Mouse (Mus musculus) lung, adult 2 months (tissue): ENCODE data around the gene Mrps23.

ENCODE experiments used
- CTCF ChIP-seq: fragments of 200-500 bp; IDR thresholded peaks from 2 replicates; pipeline ENCODE4 v1.5.1; 2011; ENCODE audit warnings: mild to moderate bottlenecking, low read length, control low read depth; ENCODE audit not compliant: insufficient read depth
- POLR2A ChIP-seq: fragments of 200-500 bp; IDR thresholded peaks from 2 replicates; pipeline ENCODE4 v1.6.1; 2011; ENCODE audit warnings: low read depth, mild to moderate bottlenecking, control low read depth, low read length, borderline replicate concordance; ENCODE audit errors: extremely low read depth

GRCm38 (mm10) chr11:88187417-88188133 lies 16.6 kb upstream of the Mrps23 start:
- TF ChIP-seq CTCF (peak; percentile 90), POLR2A (peak; percentile 46; the same call in 1 of the 2 replicates)
